Mouse (Mus musculus) cerebellum, postnatal 10 days (tissue): ENCODE measurements around the gene Tmem138.
A peak's percentile ranks its signal among the peaks of the same experiment; 100 is the strongest.

Experiments
- DNase-seq, 2 experiments: peaks; one replicate each; pipeline ENCODE4 v3.0.0; 2021; ENCODE audit warnings: mixed read lengths in 2 of 2

Tmem138 gene

GRCm38 (mm10) chr19:10576690-10577561, at the start of gene Tmem138, which contains the start of gene Cyb561a3:
TSS of gene Tmem138 (minus strand) at chr19:10577362.
TSS of gene Cyb561a3 (plus strand) at chr19:10577172.
- DNase-seq = peak; percentile 95

GRCm38 (mm10) chr19:10608573-10609240, 31.5 kb upstream of the Tmem138 start:
- DNase-seq = no peak

GRCm38 (mm10) chr19:10605901-10606622, 28.9 kb upstream of the Tmem138 start:
- DNase-seq = peak in 1 of 2 experiments; percentile 22

- DNase-seq = peak; percentile 100
Measured at GRCm38 (mm10) chr19:10605293-10605900, 28.2 kb upstream of the Tmem138 start, which contains the start of the genes Ddb1 and Tkfc. TSS of gene Ddb1 (plus strand) at chr19:10605327. TSS of gene Tkfc (minus strand) at chr19:10605654.

GRCm38 (mm10) chr19:10604534-10604933, 27.4 kb upstream of the Tmem138 start:
- DNase-seq = no peak

GRCm38 (mm10) chr19:10603660-10604523, 26.7 kb upstream of the Tmem138 start:
- DNase-seq = peak; percentile 33 to 36

GRCm38 (mm10) chr19:10602787-10603186, 25.6 kb upstream of the Tmem138 start:
- peak; percentile 96 to 97 for DNase-seq

- DNase-seq = no peak
Measured at GRCm38 (mm10) chr19:10602247-10602769, 25.1 kb upstream of the Tmem138 start.

- no peak for DNase-seq
Measured at GRCm38 (mm10) chr19:10599648-10600047, 22.5 kb upstream of the Tmem138 start.

GRCm38 (mm10) chr19:10598188-10598587, 21.0 kb upstream of the Tmem138 start:
- no peak for DNase-seq

- no peak for DNase-seq
Measured at GRCm38 (mm10) chr19:10591659-10592377, 14.7 kb upstream of the Tmem138 start.

GRCm38 (mm10) chr19:10590301-10590700, 13.1 kb upstream of the Tmem138 start:
- no peak for DNase-seq

- no peak for DNase-seq
Measured at GRCm38 (mm10) chr19:10589127-10589857, 12.1 kb upstream of the Tmem138 start.

GRCm38 (mm10) chr19:10587231-10587630, 10.1 kb upstream of the Tmem138 start:
- no peak for DNase-seq

- DNase-seq = no peak
Measured at GRCm38 (mm10) chr19:10585112-10585511, 8.0 kb upstream of the Tmem138 start.

GRCm38 (mm10) chr19:10583550-10584146, 6.5 kb upstream of the Tmem138 start:
- no peak for DNase-seq

- DNase-seq = no peak
Measured at GRCm38 (mm10) chr19:10581984-10582383, 4.8 kb upstream of the Tmem138 start.

- no peak for DNase-seq
Measured at GRCm38 (mm10) chr19:10580761-10581160, 3.6 kb upstream of the Tmem138 start.

- DNase-seq = no peak
Measured at GRCm38 (mm10) chr19:10580102-10580501, 2.9 kb upstream of the Tmem138 start.
